Mouse (Mus musculus) stomach, embryonic 15.5 days (tissue): Measurements from ENCODE around the gene Cenpv. TPM values are rescaled to one million over a fixed set of nuclear protein-coding genes. Genes with fewer than 3 reads are reported as not detected.

ENCODE experiments used
- polyA plus RNA-seq: library from polyadenylated mRNA; unstranded; fragments of >200 nt; fragmentation: Nextera tagmentation; extraction: Ambion mirVana; gene quantifications from 2 replicates; pipeline ENCODE4 v1.2.1, GENCODE M21; 2015

The Cenpv gene
- polyA plus RNA-seq, 1 experiment from 2014 or later = 29.0 TPM

Other genes with a start within 250 kb of the Cenpv start
- gene Pigl, start 80.8 kb downstream of the Cenpv start, polyA plus RNA-seq = 9.4 and 11.4 TPM in 2 replicates
- gene Ncor1, start 80.7 kb downstream of the Cenpv start, polyA plus RNA-seq = 140 and 155 TPM in 2 replicates
- gene Ubb, start 11.9 kb upstream of the Cenpv start, polyA plus RNA-seq = 2,363 and 2,756 TPM in 2 replicates
- gene Trpv2, start 35.2 kb upstream of the Cenpv start, polyA plus RNA-seq = 13.4 and 14.6 TPM in 2 replicates
- 10.0 and 10.5 TPM in 2 replicates for gene Lrrc75a, start 109.3 kb upstream of the Cenpv start, polyA plus RNA-seq
- gene Mmgt2, start 109.4 kb upstream of the Cenpv start, polyA plus RNA-seq = 47.0 and 50.6 TPM in 2 replicates
- gene Zfp287, start 192.6 kb upstream of the Cenpv start, polyA plus RNA-seq = 6.7 and 7.2 TPM in 2 replicates
- not detected in 2 replicates for gene Gm10428, start 213.8 kb upstream of the Cenpv start, polyA plus RNA-seq